Mouse (Mus musculus) liver, postnatal 0 days (tissue): ENCODE results near the gene Hexdc.
A peak's percentile ranks its signal among the peaks of the same experiment; 100 is the strongest.

Source experiments
- CTCF ChIP-seq: sonication (generic); IDR thresholded peaks from 2 replicates; pipeline ENCODE4 v1.5.1; 2016; ENCODE audit warnings: antibody characterized with exemption, low read depth
- EP300 ChIP-seq: IDR thresholded peaks from 2 replicates; pipeline ENCODE4 v1.6.1; 2016; ENCODE audit warnings: antibody characterized with exemption, low read depth, mild to moderate bottlenecking

DNA sequence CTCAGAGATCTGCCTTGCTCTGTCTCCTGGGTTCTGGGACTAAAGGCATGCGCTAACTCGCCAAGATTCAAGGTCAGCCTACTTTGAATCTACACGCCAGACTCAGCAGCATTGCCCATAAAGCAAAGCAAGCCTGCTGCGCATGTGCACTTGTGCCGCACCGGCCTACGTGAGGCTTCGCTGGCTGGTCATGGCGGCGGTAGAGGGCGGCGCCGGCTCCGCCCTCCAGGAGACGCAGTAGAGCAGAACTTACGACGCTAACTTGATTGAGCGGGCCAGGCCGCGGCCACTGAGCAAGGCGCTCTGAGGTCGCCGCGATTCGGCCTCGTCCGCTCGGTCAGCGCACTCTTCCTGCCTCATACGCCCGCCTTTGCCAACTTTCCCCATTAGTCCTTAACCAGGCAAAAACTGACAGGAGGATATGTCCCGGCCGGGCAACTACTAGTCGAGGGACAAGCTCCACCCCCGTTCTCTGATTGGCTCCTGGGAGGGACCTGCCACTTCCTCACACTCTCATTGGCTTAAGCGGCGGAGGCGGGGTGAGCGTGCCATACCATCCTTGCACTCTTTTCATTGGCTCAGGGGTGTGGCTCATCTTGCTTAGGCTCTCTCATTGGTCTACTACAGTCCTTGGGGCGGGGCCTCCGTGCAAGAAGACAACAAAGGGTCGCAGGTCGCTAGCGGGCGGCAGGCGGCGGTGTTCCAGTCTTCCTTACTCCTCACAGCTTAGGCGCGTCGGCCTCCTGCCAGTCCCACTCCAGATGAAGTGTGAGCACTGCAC, 32.5 kb downstream of the Hexdc start, which contains the start of gene Narf:
- peak; percentile 89 for TF ChIP-seq CTCF
- peak; percentile 50; the same call in 1 of the 2 replicates for TF ChIP-seq EP300
